Mouse (Mus musculus): Measurements from ENCODE around the gene Gm10912. TPM values are rescaled to one million over a fixed set of nuclear protein-coding genes. Genes with fewer than 3 reads are reported as not detected.

Gene Gm10912
- polyA plus RNA-seq, 1 experiment from 2014 or later, result not detected

DNA sequence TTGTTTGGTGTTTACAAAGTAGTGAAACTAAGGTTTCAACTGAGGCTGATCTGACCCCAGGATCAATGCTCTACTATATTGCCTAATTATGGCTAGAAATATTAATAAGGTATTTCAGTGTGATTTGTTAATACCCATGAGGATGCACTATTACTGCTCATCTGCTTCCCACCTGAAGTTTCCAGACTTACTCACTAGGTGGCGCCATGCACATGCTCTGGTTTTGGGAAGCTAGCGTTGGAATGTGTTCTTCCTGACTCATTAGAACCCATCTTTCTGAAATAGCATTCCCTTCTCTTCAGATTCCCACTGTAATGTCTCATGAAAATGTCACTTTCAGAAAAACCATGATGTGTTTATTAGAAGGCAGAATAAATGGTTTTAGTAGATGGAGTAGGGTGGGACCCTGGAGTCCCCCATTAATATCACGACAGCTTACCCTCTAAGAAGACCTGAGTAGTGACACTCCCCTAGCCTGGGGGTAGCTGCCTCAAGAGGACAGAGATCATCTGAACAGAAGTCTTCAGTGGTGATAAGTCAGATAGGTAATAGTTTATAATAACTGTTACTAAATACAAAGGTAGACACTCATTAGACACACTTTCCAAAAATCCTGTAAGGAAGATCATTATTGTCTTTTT is 30.7 kb upstream of the Gm10912 start:
- H3K36me3 ChIP-seq (replicated peaks; ENCODE audit: control insufficient read depth, insufficient read depth, low read depth, low read length), result peaks cover 5% of the 10 kb centered on the region
- DNase-seq (ENCODE audit: low spot score), result peak; percentile 81

DNA sequence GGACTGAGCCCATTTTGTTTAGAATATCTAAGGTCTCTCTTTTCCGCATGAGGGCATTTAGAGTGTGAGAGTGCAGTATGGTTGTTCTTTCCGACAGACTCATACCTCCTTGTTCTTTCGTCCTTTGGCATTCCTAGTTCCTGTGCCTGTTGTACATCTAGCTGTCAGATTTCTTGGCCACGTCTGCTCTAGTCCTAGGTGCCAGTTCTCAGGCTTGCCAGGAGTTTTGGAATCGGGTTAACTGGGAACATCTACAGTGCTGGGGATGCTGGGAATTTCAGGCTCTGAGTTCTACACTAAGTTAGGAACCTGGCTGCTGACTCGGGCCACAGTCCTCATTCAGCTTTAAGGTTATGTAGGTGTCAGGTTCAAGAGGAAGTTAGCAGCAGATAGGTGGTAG is 30.0 kb upstream of the Gm10912 start:
- ATAC-seq (replicated peaks; ENCODE audit: insufficient number of reproducible peaks, low FRiP score, low TSS enrichment, low read depth) (no peak), DNase-seq (ENCODE audit: low spot score) (no peak)
- Histone ChIP-seq H3K36me3 (replicated peaks; ENCODE audit: control insufficient read depth, insufficient read depth, low read depth, low read length) (peaks cover 5% of the 10 kb centered on the region), H3K4me3 (ENCODE audit: low read depth, low read length) (no peak overlapping the region), H3K9ac (replicated peaks; ENCODE audit: low read length) (no peak overlapping the region), H3K4me2 (ENCODE audit: low read depth, low read length) (no peak overlapping the region), H3K27ac (replicated peaks; ENCODE audit: low read depth, low read length) (no peak overlapping the region), H3K27me3 (ENCODE audit: control insufficient read depth, insufficient read depth, low read length) (no peaks in the 10 kb centered on the region), H3K4me1 (ENCODE audit: control insufficient read depth, insufficient read depth, low read length) (no peaks in the 10 kb centered on the region), H3K9me3 (replicated peaks; ENCODE audit: control insufficient read depth, low read length) (no peaks in the 10 kb centered on the region)
- WGBS, result 91% methylated on average over 6 of the region's 6 CpGs

More for the DNA sequence above, 30.7 kb upstream of the Gm10912 start:
- 34% methylated on average over 3 of the region's 3 CpGs for WGBS
- Histone ChIP-seq H3K4me1 (ENCODE audit: control insufficient read depth, insufficient read depth, low read length) (no peaks in the 10 kb centered on the region), H3K27ac (replicated peaks; ENCODE audit: low read depth, low read length) (no peak overlapping the region), H3K9me3 (replicated peaks; ENCODE audit: control insufficient read depth, low read length) (no peaks in the 10 kb centered on the region), H3K4me2 (ENCODE audit: low read depth, low read length) (no peak overlapping the region), H3K27me3 (ENCODE audit: control insufficient read depth, insufficient read depth, low read length) (no peaks in the 10 kb centered on the region), H3K9ac (replicated peaks; ENCODE audit: low read length) (no peak overlapping the region), H3K4me3 (ENCODE audit: low read depth, low read length) (no peak overlapping the region)
- ATAC-seq (replicated peaks; ENCODE audit: insufficient number of reproducible peaks, low FRiP score, low TSS enrichment, low read depth), result no peak

DNA sequence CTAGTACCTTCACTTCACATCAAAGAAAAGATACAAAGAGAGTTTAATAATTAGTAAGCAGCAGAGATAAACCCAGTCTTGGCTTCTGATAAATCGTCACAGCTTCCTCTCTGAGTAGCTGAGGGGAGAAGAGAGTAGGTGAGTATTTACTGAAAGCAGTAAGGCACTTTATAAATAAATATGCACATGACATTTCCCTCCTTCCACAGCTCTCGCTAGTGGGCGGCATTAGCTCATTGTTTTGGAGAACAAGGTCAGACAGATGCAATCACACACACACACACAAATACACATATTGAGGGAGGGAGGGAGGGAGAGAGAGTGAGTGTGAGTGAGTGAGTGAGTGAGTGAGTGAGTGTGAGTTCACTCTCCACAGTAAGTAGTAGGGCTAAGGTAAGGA is 29.3 kb upstream of the Gm10912 start:
- H3K27me3 ChIP-seq (ENCODE audit: control insufficient read depth, insufficient read depth, low read length), result no peaks in the 10 kb centered on the region

DNA sequence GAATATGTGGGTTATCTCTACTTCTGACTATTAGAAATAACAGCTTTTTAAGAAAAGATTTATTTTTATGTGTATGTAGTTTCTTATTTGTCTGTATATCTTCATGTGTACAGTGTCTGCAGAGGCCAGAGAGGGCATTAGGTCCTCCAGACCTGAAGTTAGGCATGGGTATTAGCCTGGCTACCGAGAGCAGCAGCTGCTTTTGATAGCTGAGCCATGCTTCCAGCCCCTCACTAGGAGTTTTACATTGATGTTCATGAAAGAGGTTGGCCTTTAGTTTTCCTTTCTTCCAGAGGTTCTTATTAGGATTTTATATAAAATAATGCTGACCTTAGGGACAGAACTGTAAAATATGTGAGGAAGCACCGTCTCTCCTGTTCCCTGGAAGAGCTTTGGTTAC is 27.4 kb upstream of the Gm10912 start:
- H3K36me3 ChIP-seq (replicated peaks; ENCODE audit: control insufficient read depth, insufficient read depth, low read depth, low read length), result peaks cover 5% of the 10 kb centered on the region
- no peak overlapping the region for H3K4me2 ChIP-seq (ENCODE audit: low read depth, low read length)
- H3K27me3 ChIP-seq (ENCODE audit: control insufficient read depth, insufficient read depth, low read length), result no peaks in the 10 kb centered on the region
- 74% methylated on average over 2 of the region's 2 CpGs for WGBS
- H3K9ac ChIP-seq (replicated peaks; ENCODE audit: low read length), result no peak overlapping the region
- no peak overlapping the region for H3K4me3 ChIP-seq (ENCODE audit: low read depth, low read length)
- no peak overlapping the region for H3K27ac ChIP-seq (replicated peaks; ENCODE audit: low read depth, low read length)
- ATAC-seq (replicated peaks; ENCODE audit: insufficient number of reproducible peaks, low FRiP score, low TSS enrichment, low read depth) (no peak), DNase-seq (ENCODE audit: low spot score) (no peak)
- no peaks in the 10 kb centered on the region for H3K9me3 ChIP-seq (replicated peaks; ENCODE audit: control insufficient read depth, low read length)
- no peaks in the 10 kb centered on the region for H3K4me1 ChIP-seq (ENCODE audit: control insufficient read depth, insufficient read depth, low read length)

More for the DNA sequence above, 29.3 kb upstream of the Gm10912 start:
- Histone ChIP-seq H3K9ac (replicated peaks; ENCODE audit: low read length) (no peak overlapping the region), H3K27ac (replicated peaks; ENCODE audit: low read depth, low read length) (no peak overlapping the region), H3K36me3 (replicated peaks; ENCODE audit: control insufficient read depth, insufficient read depth, low read depth, low read length) (peaks cover 5% of the 10 kb centered on the region), H3K4me3 (ENCODE audit: low read depth, low read length) (no peak overlapping the region), H3K4me1 (ENCODE audit: control insufficient read depth, insufficient read depth, low read length) (no peaks in the 10 kb centered on the region), H3K9me3 (replicated peaks; ENCODE audit: control insufficient read depth, low read length) (no peaks in the 10 kb centered on the region), H3K4me2 (ENCODE audit: low read depth, low read length) (no peak overlapping the region)
- ATAC-seq (replicated peaks; ENCODE audit: insufficient number of reproducible peaks, low FRiP score, low TSS enrichment, low read depth), result no peak
- DNase-seq (ENCODE audit: low spot score), result no peak
- 85% methylated on average over 3 of the region's 3 CpGs for WGBS

DNA sequence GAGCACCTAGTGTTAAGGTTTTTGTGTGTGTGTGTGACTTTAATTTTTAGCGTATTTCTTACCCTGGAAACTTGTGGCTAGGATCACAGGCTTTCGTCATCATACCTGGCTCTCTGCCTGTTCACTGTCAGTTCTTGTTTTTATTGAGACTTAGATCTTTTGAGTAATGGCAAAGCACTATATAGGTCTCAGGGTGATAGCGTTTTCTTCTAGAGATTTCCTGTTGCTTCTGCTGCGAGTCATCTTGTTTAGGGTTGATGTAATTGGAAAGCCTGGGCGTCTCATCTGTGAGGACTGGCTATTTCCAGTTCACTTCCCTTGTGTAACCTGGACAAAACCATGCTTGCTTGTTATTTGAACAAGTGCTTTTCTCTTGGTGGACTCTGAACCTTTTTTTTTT is 24.0 kb upstream of the Gm10912 start:
- Histone ChIP-seq H3K4me2 (ENCODE audit: low read depth, low read length) (no peak overlapping the region), H3K9ac (replicated peaks; ENCODE audit: low read length) (no peak overlapping the region), H3K4me1 (ENCODE audit: control insufficient read depth, insufficient read depth, low read length) (no peaks in the 10 kb centered on the region), H3K27me3 (ENCODE audit: control insufficient read depth, insufficient read depth, low read length) (no peaks in the 10 kb centered on the region), H3K9me3 (replicated peaks; ENCODE audit: control insufficient read depth, low read length) (no peaks in the 10 kb centered on the region), H3K36me3 (replicated peaks; ENCODE audit: control insufficient read depth, insufficient read depth, low read depth, low read length) (peaks cover 2% of the 10 kb centered on the region; the same call in 1 of the 2 replicates), H3K4me3 (ENCODE audit: low read depth, low read length) (no peak overlapping the region), H3K27ac (replicated peaks; ENCODE audit: low read depth, low read length) (no peak overlapping the region)
- WGBS, result 78% methylated on average over 5 of the region's 5 CpGs
- DNase-seq (ENCODE audit: low spot score), result no peak
- no peak for ATAC-seq (replicated peaks; ENCODE audit: insufficient number of reproducible peaks, low FRiP score, low TSS enrichment, low read depth)

DNA sequence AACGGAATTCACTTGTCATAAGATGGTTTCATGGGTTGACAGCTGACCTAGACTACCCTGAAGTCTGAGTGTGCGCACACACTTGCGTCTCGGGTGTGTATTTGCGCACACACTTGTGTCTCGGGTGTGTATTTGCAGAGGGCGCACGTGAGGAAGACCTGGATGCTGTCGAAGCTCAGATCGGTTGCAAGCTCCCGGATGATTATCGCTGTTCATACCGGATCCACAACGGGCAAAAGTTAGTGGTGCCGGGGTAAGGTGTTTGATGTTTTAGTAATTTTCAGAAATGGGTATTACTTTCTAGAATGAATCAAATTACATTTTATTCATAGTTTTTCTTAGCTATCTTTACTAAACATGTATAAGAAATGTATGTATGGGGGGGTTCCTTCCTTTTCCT is 22.9 kb upstream of the Gm10912 start:
- Histone ChIP-seq H3K4me3 (ENCODE audit: low read depth, low read length) (no peak overlapping the region), H3K27ac (replicated peaks; ENCODE audit: low read depth, low read length) (no peak overlapping the region), H3K4me2 (ENCODE audit: low read depth, low read length) (no peak overlapping the region), H3K9me3 (replicated peaks; ENCODE audit: control insufficient read depth, low read length) (no peaks in the 10 kb centered on the region), H3K36me3 (replicated peaks; ENCODE audit: control insufficient read depth, insufficient read depth, low read depth, low read length) (no peaks in the 10 kb centered on the region; the same call in 1 of the 2 replicates), H3K27me3 (ENCODE audit: control insufficient read depth, insufficient read depth, low read length) (no peaks in the 10 kb centered on the region), H3K4me1 (ENCODE audit: control insufficient read depth, insufficient read depth, low read length) (no peaks in the 10 kb centered on the region), H3K9ac (replicated peaks; ENCODE audit: low read length) (no peak overlapping the region)
- ATAC-seq (replicated peaks; ENCODE audit: insufficient number of reproducible peaks, low FRiP score, low TSS enrichment, low read depth) (no peak), DNase-seq (ENCODE audit: low spot score) (no peak)
- 94% methylated on average over 15 of the region's 15 CpGs for WGBS

DNA sequence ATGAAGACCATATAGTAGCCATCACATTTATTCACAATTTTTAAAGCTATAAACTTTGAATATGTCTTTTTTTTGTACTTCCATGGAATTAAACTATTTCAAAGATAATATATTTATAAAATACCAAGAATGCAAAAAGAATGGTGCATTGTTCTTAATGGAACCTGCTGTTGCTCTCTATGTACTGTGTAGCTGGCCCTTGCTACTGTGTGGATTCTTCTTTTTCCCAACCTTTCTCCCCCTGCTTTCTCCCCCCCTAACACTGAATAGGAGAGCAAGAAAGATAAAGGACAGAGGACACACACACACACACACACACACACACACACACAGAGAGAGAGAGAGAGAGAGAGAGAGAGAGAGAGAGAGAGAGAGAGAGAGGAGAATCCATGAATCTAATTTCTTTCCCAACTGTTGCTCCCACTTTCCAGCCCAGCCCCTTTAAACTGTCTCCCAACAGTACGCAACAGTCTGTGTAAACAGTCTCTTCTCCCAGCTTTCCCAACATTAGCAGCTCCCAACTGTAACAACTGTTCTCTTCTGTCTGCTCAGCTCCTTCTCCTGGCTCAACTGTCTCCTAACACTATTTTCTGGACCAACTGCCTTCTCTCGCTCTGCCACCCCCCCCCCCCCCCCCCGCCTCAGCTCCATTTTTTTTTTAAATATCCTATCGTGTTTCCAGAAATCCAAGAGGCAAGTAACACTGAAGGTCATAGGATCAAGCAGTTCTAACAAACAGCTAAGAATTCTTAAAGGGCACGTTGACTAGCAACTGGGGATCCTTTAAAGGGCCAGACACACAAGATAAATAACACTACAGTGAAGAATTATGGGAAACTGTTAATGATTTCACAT is 21.8 kb upstream of the Gm10912 start:
- Histone ChIP-seq H3K36me3 (replicated peaks; ENCODE audit: control insufficient read depth, insufficient read depth, low read depth, low read length) (no peaks in the 10 kb centered on the region; the same call in 1 of the 2 replicates), H3K9me3 (replicated peaks; ENCODE audit: control insufficient read depth, low read length) (no peaks in the 10 kb centered on the region), H3K27me3 (ENCODE audit: control insufficient read depth, insufficient read depth, low read length) (no peaks in the 10 kb centered on the region), H3K9ac (replicated peaks; ENCODE audit: low read length) (no peak overlapping the region), H3K27ac (replicated peaks; ENCODE audit: low read depth, low read length) (no peak overlapping the region), H3K4me3 (ENCODE audit: low read depth, low read length) (no peak overlapping the region), H3K4me1 (ENCODE audit: control insufficient read depth, insufficient read depth, low read length) (no peaks in the 10 kb centered on the region), H3K4me2 (ENCODE audit: low read depth, low read length) (no peak overlapping the region)
- 34% methylated on average over 5 of the region's 5 CpGs for WGBS
- ATAC-seq (replicated peaks; ENCODE audit: insufficient number of reproducible peaks, low FRiP score, low TSS enrichment, low read depth), result no peak
- peak; percentile 15 for DNase-seq (ENCODE audit: low spot score)

DNA sequence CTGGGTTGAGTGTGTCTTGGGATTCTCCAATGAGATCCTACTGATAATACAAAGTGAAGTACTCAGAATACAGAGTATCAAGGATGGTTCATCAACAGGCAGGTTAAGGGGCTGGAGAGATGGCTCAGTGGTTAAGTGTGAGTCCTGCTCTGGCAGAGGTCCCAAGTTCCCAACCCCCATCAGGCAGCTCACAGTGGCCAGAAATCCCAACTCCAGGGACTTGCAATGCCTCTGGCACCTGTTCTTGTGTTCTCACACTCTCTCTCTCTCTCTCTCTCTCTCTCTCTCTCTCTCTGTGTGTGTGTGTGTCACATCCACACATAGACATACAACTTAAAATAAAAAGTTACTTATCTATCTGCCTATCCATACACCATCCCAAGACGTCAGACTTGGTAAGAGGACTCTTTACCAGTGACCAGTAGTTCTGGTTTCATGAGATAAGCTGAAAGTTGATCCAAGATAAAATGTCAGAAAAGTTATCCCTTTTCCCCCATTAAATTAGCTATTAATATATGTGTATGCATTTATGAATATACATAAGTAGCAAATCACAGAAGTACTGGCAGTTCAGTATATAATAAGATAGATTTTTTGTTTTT is 21.0 kb upstream of the Gm10912 start:
- Histone ChIP-seq H3K4me2 (ENCODE audit: low read depth, low read length) (no peak overlapping the region), H3K27ac (replicated peaks; ENCODE audit: low read depth, low read length) (no peak overlapping the region), H3K4me3 (ENCODE audit: low read depth, low read length) (no peak overlapping the region), H3K9ac (replicated peaks; ENCODE audit: low read length) (no peak overlapping the region), H3K9me3 (replicated peaks; ENCODE audit: control insufficient read depth, low read length) (no peaks in the 10 kb centered on the region), H3K4me1 (ENCODE audit: control insufficient read depth, insufficient read depth, low read length) (no peaks in the 10 kb centered on the region), H3K36me3 (replicated peaks; ENCODE audit: control insufficient read depth, insufficient read depth, low read depth, low read length) (no peaks in the 10 kb centered on the region; the same call in 1 of the 2 replicates), H3K27me3 (ENCODE audit: control insufficient read depth, insufficient read depth, low read length) (no peaks in the 10 kb centered on the region)
- DNase-seq (ENCODE audit: low spot score) (no peak), ATAC-seq (replicated peaks; ENCODE audit: insufficient number of reproducible peaks, low FRiP score, low TSS enrichment, low read depth) (no peak)
- 85% methylated on average over 1 of the region's 1 CpGs for WGBS

All from embryonic facial prominence, embryonic 11.5 days (tissue).